17 mouse cellular contexts compared by ENCODE assay signal in the genomic region with DNA sequence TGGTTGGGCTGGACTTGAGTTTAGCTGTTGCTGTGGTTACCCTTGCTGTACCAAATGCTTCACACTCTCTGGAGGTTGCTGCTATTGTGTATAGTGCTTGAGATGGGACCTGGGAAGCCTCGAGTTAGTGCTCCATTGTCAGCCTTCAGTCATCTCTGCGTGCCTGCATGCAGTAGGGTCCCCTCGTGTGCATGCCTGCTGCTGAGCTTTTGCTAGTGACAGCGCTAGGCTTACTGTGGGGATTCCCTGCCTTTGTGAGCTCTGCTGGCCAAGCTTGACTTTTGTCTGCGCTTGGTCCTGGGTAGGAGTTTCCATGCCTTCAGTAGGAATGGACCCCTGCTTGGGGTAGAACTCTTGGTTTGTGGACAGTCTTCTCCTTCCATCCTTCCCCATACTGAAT. TPM values are rescaled to one million over a fixed set of nuclear protein-coding genes. Genes with fewer than 3 reads are reported as not detected.
DNase-seq lines count a peak whose midpoint lies in the region; ATAC-seq and TF ChIP-seq lines count a peak whose summit lies in the region.
"Had no signal": no experiment of that assay in that cellular context is flagged by ENCODE, and none has a peak within 500 bp of the region (broad histone marks: within the 10 kb centered on the region; RNA-seq: fewer than 3 reads in every experiment).

No protein-coding gene starts in this region.

- H3K27me3 ChIP-seq in forebrain, postnatal 0 days (ENCODE audit: insufficient read depth, low read length): no peaks in the 10 kb centered on the region
- no peaks in the 10 kb centered on the region for H3K27me3 ChIP-seq in forebrain, embryonic 10.5 days (ENCODE audit: poor library complexity, severe bottlenecking)
- no peaks in the 10 kb centered on the region for H3K27me3 ChIP-seq in megakaryocyte, embryonic 14.5 days (replicated peaks)
- H3K27me3 ChIP-seq in midbrain, postnatal 0 days (ENCODE audit: insufficient read depth, low read length): no peaks in the 10 kb centered on the region
- H3K27me3 ChIP-seq in midbrain, embryonic 16.5 days (ENCODE audit: control insufficient read depth, insufficient read depth, low read depth, low read length): no peaks in the 10 kb centered on the region
- H3K27me3 ChIP-seq: hindbrain, embryonic 15.5 days; Patski had no signal

- no peak overlapping the region for H3K4me3 ChIP-seq in forebrain, postnatal 0 days (ENCODE audit: low read depth, low read length)
- no peak overlapping the region for H3K4me3 ChIP-seq in forebrain, embryonic 10.5 days
- H3K4me3 ChIP-seq in megakaryocyte, embryonic 14.5 days (replicated peaks): peak overlapping the region; percentile 9
- H3K4me3 ChIP-seq in midbrain, postnatal 0 days (ENCODE audit: low read depth, low read length): no peak overlapping the region
- no peak overlapping the region for H3K4me3 ChIP-seq in midbrain, embryonic 16.5 days (ENCODE audit: low read depth, low read length)
- H3K4me3 ChIP-seq: embryonic facial prominence, embryonic 10.5 days; hindbrain, embryonic 15.5 days had no signal

- no peak for DNase-seq in forebrain, postnatal 0 days
- no peak for DNase-seq in forebrain, embryonic 10.5 days (ENCODE audit: extremely low spot score, low spot score)
- DNase-seq in midbrain, postnatal 0 days (ENCODE audit: low spot score): peak; percentile 6
- DNase-seq in ovary, postnatal 14 days (ENCODE audit: low spot score): no peak
- DNase-seq: adrenal gland, postnatal 14 days; cerebellum, adult 11-12 months; cerebellum, adult 9-10 months; cerebellum, postnatal 25 days; gastrocnemius, postnatal 36 days; heart, postnatal 10 days had no signal

- H3K4me1 ChIP-seq in forebrain, postnatal 0 days (ENCODE audit: insufficient read depth): no peaks in the 10 kb centered on the region
- H3K4me1 ChIP-seq in forebrain, embryonic 10.5 days: peaks cover 6% of the 10 kb centered on the region
- peaks cover 61% of the 10 kb centered on the region for H3K4me1 ChIP-seq in megakaryocyte, embryonic 14.5 days
- peaks cover 3% of the 10 kb centered on the region; the same call in 1 of the 2 replicates for H3K4me1 ChIP-seq in midbrain, postnatal 0 days (ENCODE audit: insufficient read depth, low read length)
- H3K4me1 ChIP-seq in midbrain, embryonic 16.5 days (ENCODE audit: control insufficient read depth, insufficient read depth, low read length): peaks cover 4% of the 10 kb centered on the region

- H3K27ac ChIP-seq in forebrain, postnatal 0 days (ENCODE audit: low read depth, low read length): no peak overlapping the region
- no peak overlapping the region for H3K27ac ChIP-seq in forebrain, embryonic 10.5 days
- no peak overlapping the region for H3K27ac ChIP-seq in midbrain, postnatal 0 days (ENCODE audit: low read depth, low read length)
- no peak overlapping the region for H3K27ac ChIP-seq in midbrain, embryonic 16.5 days (ENCODE audit: low read length)
- H3K27ac ChIP-seq: embryonic facial prominence, embryonic 10.5 days; hindbrain, embryonic 15.5 days had no signal

- 46% methylated on average over 5 of the region's 5 CpGs for WGBS in forebrain, postnatal 0 days
- 54% methylated on average over 5 of the region's 5 CpGs for WGBS in forebrain, embryonic 10.5 days
- WGBS in midbrain, postnatal 0 days: 25% methylated on average over 5 of the region's 5 CpGs
- WGBS in midbrain, embryonic 16.5 days: 23% methylated on average over 5 of the region's 5 CpGs

- H3K9me3 ChIP-seq in forebrain, postnatal 0 days (ENCODE audit: low read length): no peaks in the 10 kb centered on the region
- H3K9me3 ChIP-seq in forebrain, embryonic 10.5 days: no peaks in the 10 kb centered on the region
- H3K9me3 ChIP-seq in megakaryocyte, embryonic 14.5 days: no peaks in the 10 kb centered on the region
- no peaks in the 10 kb centered on the region for H3K9me3 ChIP-seq in midbrain, postnatal 0 days (ENCODE audit: low read length)
- no peaks in the 10 kb centered on the region for H3K9me3 ChIP-seq in midbrain, embryonic 16.5 days (replicated peaks; ENCODE audit: control insufficient read depth, low read length, poor library complexity, severe bottlenecking)
- H3K9me3 ChIP-seq: embryonic facial prominence, embryonic 10.5 days; hindbrain, embryonic 15.5 days had no signal

- H3K9ac ChIP-seq in forebrain, postnatal 0 days: no peak overlapping the region
- H3K9ac ChIP-seq in midbrain, postnatal 0 days (replicated peaks; ENCODE audit: low read length, poor library complexity, severe bottlenecking): no peak overlapping the region
- no peak overlapping the region for H3K9ac ChIP-seq in midbrain, embryonic 16.5 days (ENCODE audit: low read depth, low read length)
- H3K9ac ChIP-seq: hindbrain, embryonic 15.5 days had no signal

- no peak for TF ChIP-seq CTCF in forebrain, postnatal 0 days (IDR thresholded peaks at IDR 0.05; ENCODE audit: low read depth)
- no peak for TF ChIP-seq CTCF in midbrain, postnatal 0 days (IDR thresholded peaks at IDR 0.05)

- no peak overlapping the region for H3K4me2 ChIP-seq in forebrain, postnatal 0 days (ENCODE audit: low read depth)
- H3K4me2 ChIP-seq in midbrain, postnatal 0 days (ENCODE audit: low read depth, low read length, poor library complexity, severe bottlenecking): no peak overlapping the region
- H3K4me2 ChIP-seq in midbrain, embryonic 16.5 days (ENCODE audit: low read length): no peak overlapping the region
- H3K4me2 ChIP-seq: hindbrain, embryonic 15.5 days had no signal

- no peaks in the 10 kb centered on the region for H3K36me3 ChIP-seq in forebrain, postnatal 0 days (ENCODE audit: insufficient read depth)
- H3K36me3 ChIP-seq in forebrain, embryonic 10.5 days (replicated peaks): no peaks in the 10 kb centered on the region
- peaks cover 46% of the 10 kb centered on the region for H3K36me3 ChIP-seq in megakaryocyte, embryonic 14.5 days (replicated peaks; ENCODE audit: low read length)
- no peaks in the 10 kb centered on the region for H3K36me3 ChIP-seq in midbrain, postnatal 0 days (ENCODE audit: insufficient read depth, low read length)
- H3K36me3 ChIP-seq in midbrain, embryonic 16.5 days (ENCODE audit: control insufficient read depth, insufficient read depth, low read length): no peaks in the 10 kb centered on the region
- H3K36me3 ChIP-seq: embryonic facial prominence, embryonic 10.5 days; hindbrain, embryonic 15.5 days had no signal

- ATAC-seq in forebrain, postnatal 0 days: peak; percentile 20; the same call in 1 of the 2 replicates
- ATAC-seq in megakaryocyte, adult 5-6 weeks (ENCODE audit: poor library complexity, severe bottlenecking): no peak
- 0 out of 2 replicates have a peak, but pooled peaks have one; percentile 16 for ATAC-seq in midbrain, postnatal 0 days (ENCODE audit: low FRiP score)
- ATAC-seq in midbrain, embryonic 16.5 days: no peak
- ATAC-seq: forebrain, embryonic 14.5 days; Patski had no signal

RNA-seq across cellular contexts. Expression of gene Tmem170b, which starts 9.3 kb away (rescaled TPM):
- 32.9 and 35.6 TPM in 2 replicates for total RNA-seq in forebrain, postnatal 0 days (2014; rRNA removed)
- 19.2 and 33.7 TPM in 2 replicates for polyA plus RNA-seq in forebrain, postnatal 0 days (2015; fragmentation: Nextera tagmentation; extraction: Ambion mirVana)
- polyA plus RNA-seq in forebrain, embryonic 10.5 days (2016; fragmentation: Nextera tagmentation; extraction: Ambion mirVana): 11.4 and 12.2 TPM in 2 replicates
- polyA plus RNA-seq in megakaryocyte, embryonic 14.5 days (2012; ENCODE audit: insufficient read depth, low replicate concordance): 3.1 and 9.2 TPM in 2 replicates
- total RNA-seq in megakaryocyte, adult 5-6 weeks (2015): 34.9 and 41.4 TPM in 2 replicates
- 26.7 and 31.3 TPM in 2 replicates for total RNA-seq in megakaryocyte, adult 5-6 weeks (2017)
- total RNA-seq in midbrain, postnatal 0 days (2014; rRNA removed): 33.2 and 39.3 TPM in 2 replicates
- 37.4 and 39.3 TPM in 2 replicates for polyA plus RNA-seq in midbrain, postnatal 0 days (2015; fragmentation: Nextera tagmentation; extraction: Ambion mirVana)
- 52.2 and 56.4 TPM in 2 replicates for polyA plus RNA-seq in midbrain, embryonic 16.5 days (2015; fragmentation: Nextera tagmentation; extraction: Ambion mirVana)

Comparison
In these comparisons a context has a peak if more than half of its experiments do, and no peak if none do; other contexts are left out.
1. ATAC-seq: peak in forebrain, postnatal 0 days (single experiment) and midbrain, postnatal 0 days (single experiment); none in megakaryocyte, adult 5-6 weeks (single experiment) and midbrain, embryonic 16.5 days (single experiment).